Mouse (Mus musculus) layer of hippocampus, adult 8-10 months (tissue): ENCODE data around the gene Coq10b. TPM values are rescaled to one million over a fixed set of nuclear protein-coding genes. Genes with fewer than 3 reads are reported as not detected.

Source experiments
- DNase-seq, 2 experiments: peaks; one replicate each; pipeline ENCODE4 v3.0.0; 2022; ENCODE audit warnings: low spot score in 2 of 2
- total RNA-seq, 4 experiments: library from RNA; stranded (reverse); gene quantifications; 2 replicates each; pipeline ENCODE4 v1.2.4; 2022

Gene Coq10b
- total RNA-seq, 4 experiments from 2014 or later: 20.4 to 25.3 (median 23.6) TPM

- DNase-seq: no peak
Observed at GRCm38 (mm10) chr1:55106919-55107585, 54.5 kb downstream of the Coq10b start.

GRCm38 (mm10) chr1:55107644-55108043 lies 55.1 kb downstream of the Coq10b start:
- DNase-seq: no peak

DNA sequence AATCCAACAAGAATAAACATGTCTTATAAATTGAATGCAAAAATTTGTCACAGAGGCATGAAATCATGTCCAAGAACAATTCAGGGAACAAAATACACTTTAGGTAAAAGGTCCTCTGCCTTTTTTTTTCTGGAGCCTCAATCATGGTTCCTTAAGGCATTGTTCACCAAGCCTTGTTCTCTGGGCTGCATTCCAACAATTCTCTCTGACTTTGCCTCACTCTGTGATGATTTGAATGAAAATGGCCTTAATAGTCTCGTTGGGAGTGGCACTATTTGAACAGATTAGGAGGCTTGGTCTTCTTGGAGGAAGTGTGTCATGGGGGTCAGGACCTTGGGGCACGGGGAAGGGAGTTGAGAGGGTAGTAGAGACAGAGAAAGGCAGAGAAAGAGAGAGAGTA lies 55.9 kb downstream of the Coq10b start:
- no peak for DNase-seq

DNA sequence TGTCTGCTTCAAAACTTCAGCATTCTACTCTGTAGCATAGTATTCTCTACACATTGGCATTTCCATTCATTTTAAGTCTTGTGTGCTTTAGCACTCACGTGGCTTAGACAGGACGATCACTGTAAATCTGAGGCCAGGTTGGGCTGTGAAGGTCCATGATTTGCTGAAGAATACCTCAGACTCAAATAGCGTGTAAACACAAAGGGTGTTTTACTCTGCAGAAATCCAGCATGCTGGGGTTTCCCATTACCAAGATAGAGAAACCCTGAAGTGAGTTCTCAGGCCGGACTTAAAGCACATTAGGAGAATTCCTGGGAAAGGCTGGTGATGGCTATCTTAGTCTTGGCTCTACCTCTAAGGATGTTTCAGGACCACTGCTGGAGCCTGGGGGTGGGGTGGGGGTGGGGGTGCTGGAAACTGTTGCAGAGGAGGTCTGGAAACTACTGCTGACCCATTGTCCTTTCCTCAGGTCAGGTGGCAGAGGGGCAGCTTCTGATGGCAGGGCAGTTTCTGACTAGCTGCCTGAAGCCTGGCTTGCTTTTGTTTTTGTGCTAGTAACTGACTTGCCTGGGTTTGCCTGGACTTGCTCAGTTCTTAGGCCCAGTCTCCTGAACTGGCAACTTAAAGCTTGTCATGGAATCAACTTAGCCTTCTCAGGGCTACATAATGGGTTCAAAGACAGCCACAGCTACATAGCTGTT lies 56.6 kb downstream of the Coq10b start:
- no peak for DNase-seq

Other genes starting within 250 kb of the Coq10b start
- gene Ankrd44, start 126.4 kb upstream of the Coq10b start, total RNA-seq: 10 to 100 TPM; 11.5 to 27.2 (median 18.7) TPM
- 100 to 1,000 TPM; 160 to 177 (median 169) TPM for gene Sf3b1, start 25.3 kb upstream of the Coq10b start, total RNA-seq
- gene Hspe1, start 35.4 kb downstream of the Coq10b start, total RNA-seq: 100 to 1,000 TPM in 3 of 4 experiments, 10 to 100 TPM in 1; 89.1 to 123 (median 107) TPM
- gene Hspd1, start 35.5 kb downstream of the Coq10b start, total RNA-seq: 100 to 1,000 TPM; 155 to 181 (median 164) TPM
- 10 to 100 TPM; 56.8 to 62.9 (median 58.1) TPM for gene Mob4, start 78.5 kb downstream of the Coq10b start, total RNA-seq
- 10 to 100 TPM; 32.0 to 37.6 (median 32.9) TPM for gene Rftn2, start 174.0 kb downstream of the Coq10b start, total RNA-seq
- gene Mars2, start 184.4 kb downstream of the Coq10b start, total RNA-seq: 1 to 10 TPM; 8.3 to 9.0 (median 8.6) TPM